Mouse (Mus musculus): ENCODE measurements around the gene Fkbp1a.

Fkbp1a gene

DNA sequence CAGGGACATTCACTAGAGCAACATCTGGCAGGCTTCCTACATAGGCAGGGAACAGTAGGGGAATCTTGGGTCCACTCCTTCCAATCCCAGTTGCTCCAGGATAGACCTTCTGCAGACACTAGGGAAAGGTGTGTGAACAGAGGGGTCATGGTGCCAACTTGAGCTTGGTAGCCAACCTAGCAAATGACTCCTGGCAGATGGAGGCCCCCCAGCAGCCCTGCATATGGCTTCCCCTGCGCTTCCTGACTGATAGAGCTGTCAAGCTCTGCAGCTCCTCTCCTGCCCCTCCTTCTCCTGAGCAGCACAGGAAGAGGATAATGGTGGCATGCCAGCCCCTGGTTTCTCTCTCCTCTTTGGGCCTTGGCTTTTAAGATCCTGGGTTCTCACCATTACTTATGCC, 66.2 kb downstream of the Fkbp1a start:
- DNase-seq (ENCODE audit: low spot score in 2 of 2) = no peak

DNA sequence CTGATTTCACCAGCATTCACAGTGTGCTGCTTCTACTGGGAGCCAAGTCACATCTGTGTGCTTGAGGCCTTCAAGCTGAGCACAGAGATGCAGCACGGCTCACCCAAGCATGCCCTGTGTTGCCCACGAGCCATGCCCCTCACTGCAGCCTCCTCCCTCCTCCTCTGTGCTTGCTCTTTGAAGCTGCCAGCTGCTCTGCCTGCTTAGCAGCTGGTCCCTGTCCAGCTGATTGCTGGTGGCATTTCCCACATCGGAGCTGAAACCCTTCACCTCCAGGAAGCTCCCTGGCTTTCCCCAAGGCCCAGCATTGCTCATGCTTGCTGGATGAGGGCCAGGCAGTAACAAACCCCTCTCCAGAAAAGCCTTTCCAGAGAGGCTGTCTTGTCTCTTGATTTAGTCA, 67.7 kb downstream of the Fkbp1a start:
- DNase-seq (ENCODE audit: low spot score in 2 of 2) = no peak

Data from thymus, postnatal 10 days (tissue).